Mouse (Mus musculus): ENCODE measurements around the gene Tns1.

DNA sequence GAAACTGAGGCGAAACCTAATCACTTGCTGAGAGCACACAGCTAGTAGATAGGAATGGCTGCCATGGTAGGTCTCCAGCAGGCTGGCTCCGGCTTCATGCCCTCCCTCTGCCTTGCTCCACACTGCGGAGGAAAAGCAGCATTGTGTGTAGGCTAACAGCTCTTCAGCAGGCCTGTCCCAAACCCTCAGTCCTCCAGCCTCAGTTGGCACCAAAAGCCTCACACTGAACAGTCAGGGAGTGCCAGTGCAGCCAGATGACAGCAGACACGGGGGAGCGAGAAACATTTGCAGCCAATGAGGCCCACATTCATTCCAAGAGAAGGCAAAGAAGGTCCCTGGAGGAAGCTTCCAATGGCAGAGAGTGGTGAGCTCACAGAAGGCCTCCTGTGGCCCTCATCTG lies 91.3 kb downstream of the Tns1 start:
- no peak for TF ChIP-seq JUND (IDR thresholded peaks at IDR 0.05; ENCODE audit: low read depth, low read length)
- TF ChIP-seq GABPA (IDR thresholded peaks at IDR 0.05; ENCODE audit: low read depth, low read length), result no peak
- TF ChIP-seq CTCF (IDR thresholded peaks at IDR 0.05 in 2 of 3, conservative IDR thresholded peaks at IDR 0.05 in 1 of 3; ENCODE audit: control insufficient read depth in 1 of 3, insufficient read depth in 1 of 3, low read depth in 2 of 3, low read length in 3 of 3, poor library complexity in 1 of 3, severe bottlenecking in 1 of 3), result no peak
- no peak for TF ChIP-seq ZNF384 (IDR thresholded peaks at IDR 0.05; ENCODE audit: low read depth, low read length)
- TF ChIP-seq POLR2A (IDR thresholded peaks at IDR 0.05; ENCODE audit: control insufficient read depth in 1 of 2, insufficient read depth in 1 of 2, low read depth in 1 of 2, low read length in 2 of 2, poor library complexity in 1 of 2), result no peak
- TF ChIP-seq ELF1 (IDR thresholded peaks at IDR 0.05; ENCODE audit: low read depth, low read length), result no peak
